Mouse (Mus musculus) heart, postnatal 0 days (tissue): ENCODE data around the gene Ikzf3.

ENCODE experiments used
- CTCF ChIP-seq: IDR thresholded peaks from 2 replicates; pipeline ENCODE4 v1.5.1; 2016; ENCODE audit warnings: antibody characterized with exemption, control low read depth, low read depth
- EP300 ChIP-seq: IDR thresholded peaks from 2 replicates; pipeline ENCODE4 v1.6.1; 2016; ENCODE audit warnings: antibody characterized with exemption, low read depth

- TF ChIP-seq CTCF (0 out of 2 replicates have a peak, but pooled peaks have one; percentile 10), EP300 (no peak)
Observed at GRCm38 (mm10) chr11:98583571-98583970, 37.7 kb upstream of the Ikzf3 start.
